Mouse (Mus musculus): ENCODE results near the gene Dedd2.

DNA sequence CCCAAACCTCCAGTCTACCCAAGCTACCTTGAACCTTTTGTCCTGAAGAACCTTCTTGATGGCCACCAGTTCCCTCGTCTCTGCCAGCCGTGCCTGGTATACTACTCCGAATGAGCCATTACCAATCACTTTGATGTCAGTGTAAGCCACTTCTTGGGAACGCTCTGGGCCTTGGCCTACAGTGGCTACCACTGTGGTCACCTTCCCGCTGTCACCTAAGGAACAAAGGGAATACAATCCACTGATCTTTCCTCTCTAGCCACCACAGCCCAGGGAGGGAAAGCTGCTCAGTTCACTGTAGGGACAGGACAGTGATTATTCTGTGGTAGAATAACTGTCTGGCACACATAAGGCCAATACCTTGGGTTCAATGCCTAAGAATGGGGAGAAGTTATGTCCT is 15.1 kb upstream of the Dedd2 start:
- TF ChIP-seq CTCF (IDR thresholded peaks at IDR 0.05; ENCODE audit: insufficient read depth, low read depth, low read length) (no peak), POLR2A (IDR thresholded peaks at IDR 0.05; ENCODE audit: insufficient read depth, low read depth, low read length) (no peak)

Measured in olfactory bulb, adult 2 months (tissue).